Mouse (Mus musculus) T-cell, adult 66 days (primary cell): ENCODE results near the gene Shc4. TPM values are rescaled to one million over a fixed set of nuclear protein-coding genes. Genes with fewer than 3 reads are reported as not detected.

Experiments
- total RNA-seq, 2 experiments: library from RNA; stranded (reverse); gene quantifications; 3 replicates in 1 of 2; 4 replicates in 1 of 2; pipeline ENCODE4 v1.2.4; 2023

The Shc4 gene
- total RNA-seq: under 1 TPM; 0.30 to 0.38 TPM

DNA sequence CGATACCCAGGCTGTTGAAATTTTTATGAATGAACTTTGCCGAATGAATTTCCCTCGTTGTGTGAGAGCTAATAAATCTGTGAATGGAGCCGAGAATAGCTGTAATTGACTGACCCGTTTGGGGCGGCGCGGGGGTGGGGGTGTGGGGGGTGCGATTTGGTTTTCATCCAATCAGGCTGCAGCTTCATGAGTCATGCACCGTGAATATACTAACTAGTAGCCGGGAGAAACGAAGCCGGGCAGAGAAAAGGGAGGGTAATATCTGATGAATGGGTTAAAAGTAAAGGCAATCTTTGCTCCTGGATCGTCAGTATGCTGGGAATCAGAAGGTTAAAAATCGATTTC is at the start of gene Shc4:
Gene Shc4, minus strand, starts transcription at position 63 of the 345 bp plus-strand sequence.

DNA sequence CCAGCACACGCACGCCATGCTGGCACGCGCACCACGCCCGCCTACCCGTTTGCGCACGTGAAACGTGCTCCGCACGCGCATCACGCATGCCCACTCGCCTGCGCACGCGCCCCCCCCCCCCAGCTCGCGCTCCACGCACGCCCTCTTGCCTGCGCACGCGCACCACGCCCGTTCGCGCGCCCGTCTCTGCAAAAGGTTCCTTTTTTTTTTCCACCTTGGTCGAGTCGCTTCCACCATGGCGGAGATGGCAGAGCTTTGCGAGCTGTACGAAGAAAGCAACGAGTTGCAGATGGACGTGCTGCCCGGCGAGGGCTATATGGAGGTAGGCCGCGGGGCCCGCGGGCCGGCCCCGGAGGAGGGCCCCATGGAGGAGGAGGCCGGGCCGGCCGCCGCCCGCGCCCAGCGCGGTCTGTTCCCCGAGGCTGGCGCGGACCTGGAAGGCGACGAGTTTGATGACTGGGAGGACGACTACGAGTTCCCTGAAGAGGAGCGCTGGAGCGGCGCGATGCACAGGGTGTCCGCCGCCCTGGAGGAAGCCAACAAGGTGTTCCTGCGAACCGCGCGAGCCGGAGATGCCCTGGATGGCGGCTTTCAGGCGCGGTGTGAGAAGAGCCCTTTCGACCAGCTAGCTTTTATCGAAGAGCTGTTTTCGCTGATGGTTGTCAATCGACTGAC is 50.9 kb downstream of the Shc4 start, which contains the start of gene Eid1:
Gene Eid1, plus strand, starts transcription at position 139 of the 675 bp plus-strand sequence.

GRCm38 (mm10) chr2:125624837-125625351 is 99.1 kb downstream of the Shc4 start, which contains the start of gene Cep152:
Gene Cep152, minus strand, starts transcription at chr2:125625113.

Other genes starting within 250 kb of the Shc4 start
- gene Gm9913, start 219.1 kb downstream of the Shc4 start, total RNA-seq: not detected
- under 1 TPM in 1 of 2 experiments, not detected in 1; 0.06 TPM for gene Fbn1, start 216.2 kb downstream of the Shc4 start, total RNA-seq
- gene Cep152, start 99.0 kb downstream of the Shc4 start, total RNA-seq: 10 to 100 TPM; 21.3 to 21.8 TPM
- 10 to 100 TPM; 39.2 to 44.2 TPM for gene Eid1, start 51.1 kb downstream of the Shc4 start, total RNA-seq
- gene Secisbp2l, start 58.7 kb upstream of the Shc4 start, total RNA-seq: 10 to 100 TPM; 45.8 to 47.9 TPM
- gene Galk2, start 135.0 kb upstream of the Shc4 start, total RNA-seq: 10 to 100 TPM; 35.1 to 41.5 TPM
- gene Cops2, start 135.0 kb upstream of the Shc4 start, total RNA-seq: 10 to 100 TPM; 74.5 to 78.4 TPM